Mouse (Mus musculus) adrenal gland, postnatal 10 days (tissue): Measurements from ENCODE around the gene Asxl1. TPM values are rescaled to one million over a fixed set of nuclear protein-coding genes. Genes with fewer than 3 reads are reported as not detected.

ENCODE experiments used
- DNase-seq: peaks from one replicate; pipeline ENCODE4 v3.0.0; 2021; ENCODE audit warnings: mixed read lengths
- total RNA-seq, 2 experiments: library from RNA; stranded (reverse); gene quantifications; 2 replicates each; pipeline ENCODE4 v1.2.3; 2021

The Asxl1 gene
- total RNA-seq, 2 experiments from 2014 or later = 23.5 to 30.9 TPM

- DNase-seq = peak; percentile 87
Measured at GRCm38 (mm10) chr2:153444254-153445136, 98.9 kb downstream of the Asxl1 start.

GRCm38 (mm10) chr2:153445137-153446016 lies 99.7 kb downstream of the Asxl1 start:
- DNase-seq = peak; percentile 55

GRCm38 (mm10) chr2:153446017-153446408 lies 100.4 kb downstream of the Asxl1 start:
- DNase-seq = peak; percentile 61

- no peak for DNase-seq
Measured at GRCm38 (mm10) chr2:153446476-153446875, 100.8 kb downstream of the Asxl1 start.

GRCm38 (mm10) chr2:153447719-153448118 lies 102.1 kb downstream of the Asxl1 start:
- peak; percentile 59 for DNase-seq

- no peak for DNase-seq
Measured at GRCm38 (mm10) chr2:153448519-153448918, 102.9 kb downstream of the Asxl1 start.

Other genes starting within 250 kb of the Asxl1 start
- 1 to 10 TPM; 2.4 to 3.2 TPM for gene Hck, start 237.4 kb upstream of the Asxl1 start, total RNA-seq
- 10 to 100 TPM; 88.3 to 96.8 TPM for gene Tm9sf4, start 184.5 kb upstream of the Asxl1 start, total RNA-seq
- gene Tspyl3, start 120.4 kb upstream of the Asxl1 start, total RNA-seq = 1 to 10 TPM; 4.2 to 5.5 TPM
- gene Plagl2, start 104.4 kb upstream of the Asxl1 start, total RNA-seq = 10 to 100 TPM in 1 of 2 experiments, 1 to 10 TPM in 1; 8.5 to 11.8 TPM
- 10 to 100 TPM; 24.2 to 38.0 TPM for gene Pofut1, start 104.3 kb upstream of the Asxl1 start, total RNA-seq
- gene Kif3b, start 54.4 kb upstream of the Asxl1 start, total RNA-seq = 10 to 100 TPM; 18.6 to 20.2 TPM
- not detected for gene 4930404H24Rik, start 147.0 kb downstream of the Asxl1 start, total RNA-seq
- 10 to 100 TPM; 14.1 to 21.3 TPM for gene Nol4l, start 184.1 kb downstream of the Asxl1 start, total RNA-seq